8 mouse cellular contexts compared by ENCODE assay signal in genomic region chr14:29721488-29722385, GRCm38 (mm10). TPM values are rescaled to one million over a fixed set of nuclear protein-coding genes. Genes with fewer than 3 reads are reported as not detected.
DNase-seq lines count a peak whose midpoint lies in the region; ATAC-seq and TF ChIP-seq lines count a peak whose summit lies in the region.

Gene Cacna2d3 (minus strand): TSS chr14:29721864.

- 4% methylated on average over 73 of the region's 109 CpGs for WGBS in forebrain, postnatal 0 days

- H3K4me1 ChIP-seq in E14TG2a.4 (replicated peaks; ENCODE audit: low read depth, low read length): peaks cover 20% of the 10 kb centered on the region
- peaks cover 8% of the 10 kb centered on the region for H3K4me1 ChIP-seq in forebrain, postnatal 0 days (ENCODE audit: insufficient read depth)

- peak; percentile 76 for ATAC-seq in forebrain, postnatal 0 days
- ATAC-seq in inflammation-experienced regulatory T-cells, adult 6 months: no peak

- H3K9ac ChIP-seq in forebrain, postnatal 0 days: peak within 1 kb of the TSS; percentile 68

- H3K27ac ChIP-seq in forebrain, postnatal 0 days (ENCODE audit: low read depth, low read length): peak within 1 kb of the TSS; percentile 73

- H3K27me3 ChIP-seq in E14TG2a.4 (ENCODE audit: insufficient read depth, low read length): peaks cover 87% of the 10 kb centered on the region
- H3K27me3 ChIP-seq in forebrain, postnatal 0 days (ENCODE audit: insufficient read depth, low read length): no peaks in the 10 kb centered on the region; the same call in 1 of the 2 replicates

- peak within 1 kb of the TSS; percentile 85 for H3K4me3 ChIP-seq in E14TG2a.4 (replicated peaks; ENCODE audit: low read length)
- H3K4me3 ChIP-seq in forebrain, postnatal 0 days (ENCODE audit: low read depth, low read length): peak within 1 kb of the TSS; percentile 80

- peaks cover 4% of the 10 kb centered on the region; the same call in 1 of the 2 replicates for H3K9me3 ChIP-seq in E14TG2a.4 (ENCODE audit: low read length)
- H3K9me3 ChIP-seq in forebrain, postnatal 0 days (ENCODE audit: low read length): no peaks in the 10 kb centered on the region

- DNase-seq in cerebellum, adult 18-20 months: peak; percentile 30 to 63
- DNase-seq in forebrain, postnatal 0 days: peak; percentile 75
- peak; percentile 40 for DNase-seq in heart, postnatal 4 days
- DNase-seq in layer of hippocampus, adult 8-10 months (ENCODE audit: low spot score in 2 of 2): peak in 1 of 2 experiments; percentile 49
- peak; percentile 42 to 62 for DNase-seq in lung, adult 18-20 months
- DNase-seq in ovary, postnatal 14 days (ENCODE audit: low spot score): peak; percentile 46

- H3K36me3 ChIP-seq in E14TG2a.4 (ENCODE audit: insufficient read depth, low read length): no peaks in the 10 kb centered on the region
- no peaks in the 10 kb centered on the region for H3K36me3 ChIP-seq in forebrain, postnatal 0 days (ENCODE audit: insufficient read depth)

- TF ChIP-seq CTCF in E14TG2a.4 (conservative IDR thresholded peaks at IDR 0.05; ENCODE audit: low read length): no peak
- no peak for TF ChIP-seq CTCF in forebrain, postnatal 0 days (IDR thresholded peaks at IDR 0.05; ENCODE audit: low read depth)

- peak within 1 kb of the TSS; percentile 94 for H3K4me2 ChIP-seq in forebrain, postnatal 0 days (ENCODE audit: low read depth)

RNA-seq across cellular contexts. Expression of gene Cacna2d3, which starts in this region (rescaled TPM):
- total RNA-seq in forebrain, postnatal 0 days (2014; rRNA removed): 28.1 and 34.8 TPM in 2 replicates
- 26.3 and 37.7 TPM in 2 replicates for polyA plus RNA-seq in forebrain, postnatal 0 days (2015; fragmentation: Nextera tagmentation; extraction: Ambion mirVana)
- under 1 TPM; 0.23 to 0.31 TPM for total RNA-seq in heart, postnatal 4 days (2021)
- 100 to 1,000 TPM in 2 of 4 experiments, 10 to 100 TPM in 2; 95.3 to 105 (median 102) TPM for total RNA-seq in layer of hippocampus, adult 8-10 months (2022)
- polyA plus RNA-seq in inflammation-experienced regulatory T-cells, adult 6 months (2017; shearing (Covaris generic)): under 1 TPM in 1 of 3 experiments, not detected in 2; 0.27 TPM

Comparison
In these comparisons a context has a peak if more than half of its experiments do, and no peak if none do; other contexts are left out.
1. RNA of gene Cacna2d3 (total RNA-seq): 95.3 to 105 TPM in layer of hippocampus, adult 8-10 months and 28.1 to 34.8 TPM in forebrain, postnatal 0 days; 0.23 to 0.31 TPM in heart, postnatal 4 days; every median in the first group is over 10 times any median in the second.
2. RNA of gene Cacna2d3 (polyA plus RNA-seq): 26.3 to 37.7 TPM in forebrain, postnatal 0 days; 0.27 TPM in inflammation-experienced regulatory T-cells, adult 6 months; every median in the first group is over 10 times any median in the second.
3. Peak in DNase-seq in heart, postnatal 4 days; RNA of the gene not detected or under 1 TPM.